Mouse (Mus musculus) G1E (cell line): ENCODE data around the gene Bach1.

ENCODE experiments used
- CTCF ChIP-seq: IDR thresholded peaks from 2 replicates; pipeline ENCODE4 v1.5.1; 2012; ENCODE audit warnings: low read depth, low read length, inconsistent platforms, mixed read lengths
- POLR2AphosphoS5 ChIP-seq: IDR thresholded peaks from 2 replicates; pipeline ENCODE4 v1.6.1; 2012; ENCODE audit warnings: low read depth, low read length, inconsistent platforms; ENCODE audit not compliant: insufficient replicate concordance
- TAL1 ChIP-seq: conservative IDR thresholded peaks from 2 replicates; pipeline ENCODE4 v1.6.1; 2012; ENCODE audit warnings: low read depth, low read length, inconsistent platforms, mixed read lengths

- TF ChIP-seq CTCF (no peak), POLR2AphosphoS5 (no peak), TAL1 (no peak)
Measured at GRCm38 (mm10) chr16:87719688-87720283, 21.0 kb downstream of the Bach1 start.
